Mouse (Mus musculus): ENCODE measurements around the gene Fam71e1. TPM values are rescaled to one million over a fixed set of nuclear protein-coding genes. Genes with fewer than 3 reads are reported as not detected.

Gene Fam71e1
- polyA plus RNA-seq, 1 experiment: 7.4 TPM

- H3K27me3 ChIP-seq (ENCODE audit: control insufficient read depth, insufficient read depth, low read length, poor library complexity, severe bottlenecking): no peaks in the 10 kb centered on the region
- H3K36me3 ChIP-seq (ENCODE audit: control insufficient read depth, insufficient read depth, low read length, poor library complexity, severe bottlenecking): no peaks in the 10 kb centered on the region
- H3K9ac ChIP-seq (ENCODE audit: low read depth, poor library complexity, severe bottlenecking): no peak overlapping the region
- H3K27ac ChIP-seq (ENCODE audit: insufficient read depth, low read length): no peak overlapping the region
- H3K9me3 ChIP-seq (replicated peaks; ENCODE audit: control insufficient read depth, insufficient read depth, low read length, poor library complexity, severe bottlenecking): no peaks in the 10 kb centered on the region
- no peaks in the 10 kb centered on the region for H3K4me1 ChIP-seq (ENCODE audit: control insufficient read depth, insufficient read depth, low read length)
- H3K4me3 ChIP-seq (ENCODE audit: low read depth, low read length): no peak overlapping the region
- no peak for TF ChIP-seq EP300 (IDR thresholded peaks at IDR 0.05; ENCODE audit: insufficient read depth, low read depth, low read length)
- no peak for TF ChIP-seq CTCF (IDR thresholded peaks at IDR 0.05; ENCODE audit: low read depth, low read length)
- TF ChIP-seq POLR2A (IDR thresholded peaks at IDR 0.05; ENCODE audit: insufficient read depth, low read length): no peak
Observed at GRCm38 (mm10) chr7:44469677-44470675, 26.4 kb upstream of the Fam71e1 start.

GRCm38 (mm10) chr7:44470696-44471612, 25.4 kb upstream of the Fam71e1 start:
- H3K27me3 ChIP-seq (ENCODE audit: control insufficient read depth, insufficient read depth, low read length, poor library complexity, severe bottlenecking): no peaks in the 10 kb centered on the region; the same call in 1 of the 2 replicates
- TF ChIP-seq CTCF (IDR thresholded peaks at IDR 0.05; ENCODE audit: low read depth, low read length) (no peak), EP300 (IDR thresholded peaks at IDR 0.05; ENCODE audit: insufficient read depth, low read depth, low read length) (no peak), POLR2A (IDR thresholded peaks at IDR 0.05; ENCODE audit: insufficient read depth, low read length) (no peak)
- no peak overlapping the region for H3K27ac ChIP-seq (ENCODE audit: insufficient read depth, low read length)
- H3K9ac ChIP-seq (ENCODE audit: low read depth, poor library complexity, severe bottlenecking): no peak overlapping the region
- H3K4me3 ChIP-seq (ENCODE audit: low read depth, low read length): no peak overlapping the region
- no peaks in the 10 kb centered on the region for H3K4me1 ChIP-seq (ENCODE audit: control insufficient read depth, insufficient read depth, low read length)
- no peaks in the 10 kb centered on the region for H3K36me3 ChIP-seq (ENCODE audit: control insufficient read depth, insufficient read depth, low read length, poor library complexity, severe bottlenecking)
- H3K9me3 ChIP-seq (replicated peaks; ENCODE audit: control insufficient read depth, insufficient read depth, low read length, poor library complexity, severe bottlenecking): no peaks in the 10 kb centered on the region

GRCm38 (mm10) chr7:44471880-44472557, 24.4 kb upstream of the Fam71e1 start:
- Histone ChIP-seq H3K27ac (ENCODE audit: insufficient read depth, low read length) (no peak overlapping the region), H3K36me3 (ENCODE audit: control insufficient read depth, insufficient read depth, low read length, poor library complexity, severe bottlenecking) (no peaks in the 10 kb centered on the region), H3K4me1 (ENCODE audit: control insufficient read depth, insufficient read depth, low read length) (no peaks in the 10 kb centered on the region), H3K9ac (ENCODE audit: low read depth, poor library complexity, severe bottlenecking) (no peak overlapping the region), H3K27me3 (ENCODE audit: control insufficient read depth, insufficient read depth, low read length, poor library complexity, severe bottlenecking) (no peaks in the 10 kb centered on the region; the same call in 1 of the 2 replicates), H3K9me3 (replicated peaks; ENCODE audit: control insufficient read depth, insufficient read depth, low read length, poor library complexity, severe bottlenecking) (no peaks in the 10 kb centered on the region), H3K4me3 (ENCODE audit: low read depth, low read length) (no peak overlapping the region)
- no peak for TF ChIP-seq EP300 (IDR thresholded peaks at IDR 0.05; ENCODE audit: insufficient read depth, low read depth, low read length)
- no peak for TF ChIP-seq POLR2A (IDR thresholded peaks at IDR 0.05; ENCODE audit: insufficient read depth, low read length)
- TF ChIP-seq CTCF (IDR thresholded peaks at IDR 0.05; ENCODE audit: low read depth, low read length): no peak

GRCm38 (mm10) chr7:44472558-44472885, 23.9 kb upstream of the Fam71e1 start:
- Histone ChIP-seq H3K27ac (ENCODE audit: insufficient read depth, low read length) (no peak overlapping the region), H3K36me3 (ENCODE audit: control insufficient read depth, insufficient read depth, low read length, poor library complexity, severe bottlenecking) (no peaks in the 10 kb centered on the region), H3K9ac (ENCODE audit: low read depth, poor library complexity, severe bottlenecking) (no peak overlapping the region), H3K9me3 (replicated peaks; ENCODE audit: control insufficient read depth, insufficient read depth, low read length, poor library complexity, severe bottlenecking) (no peaks in the 10 kb centered on the region), H3K27me3 (ENCODE audit: control insufficient read depth, insufficient read depth, low read length, poor library complexity, severe bottlenecking) (no peaks in the 10 kb centered on the region; the same call in 1 of the 2 replicates), H3K4me3 (ENCODE audit: low read depth, low read length) (no peak overlapping the region), H3K4me1 (ENCODE audit: control insufficient read depth, insufficient read depth, low read length) (no peaks in the 10 kb centered on the region)
- no peak for TF ChIP-seq EP300 (IDR thresholded peaks at IDR 0.05; ENCODE audit: insufficient read depth, low read depth, low read length)
- no peak for TF ChIP-seq POLR2A (IDR thresholded peaks at IDR 0.05; ENCODE audit: insufficient read depth, low read length)
- TF ChIP-seq CTCF (IDR thresholded peaks at IDR 0.05; ENCODE audit: low read depth, low read length): no peak

- Histone ChIP-seq H3K4me1 (ENCODE audit: control insufficient read depth, insufficient read depth, low read length) (no peaks in the 10 kb centered on the region), H3K9me3 (replicated peaks; ENCODE audit: control insufficient read depth, insufficient read depth, low read length, poor library complexity, severe bottlenecking) (no peaks in the 10 kb centered on the region), H3K36me3 (ENCODE audit: control insufficient read depth, insufficient read depth, low read length, poor library complexity, severe bottlenecking) (no peaks in the 10 kb centered on the region), H3K27ac (ENCODE audit: insufficient read depth, low read length) (no peak overlapping the region), H3K4me3 (ENCODE audit: low read depth, low read length) (no peak overlapping the region), H3K27me3 (ENCODE audit: control insufficient read depth, insufficient read depth, low read length, poor library complexity, severe bottlenecking) (no peaks in the 10 kb centered on the region; the same call in 1 of the 2 replicates), H3K9ac (ENCODE audit: low read depth, poor library complexity, severe bottlenecking) (no peak overlapping the region)
- TF ChIP-seq POLR2A (IDR thresholded peaks at IDR 0.05; ENCODE audit: insufficient read depth, low read length): no peak
- no peak for TF ChIP-seq EP300 (IDR thresholded peaks at IDR 0.05; ENCODE audit: insufficient read depth, low read depth, low read length)
- TF ChIP-seq CTCF (IDR thresholded peaks at IDR 0.05; ENCODE audit: low read depth, low read length): no peak
Observed at GRCm38 (mm10) chr7:44472961-44473646, 23.3 kb upstream of the Fam71e1 start.

Data from ES-Bruce4 (cell line).